Mouse (Mus musculus) limb, embryonic 14.5 days (tissue): ENCODE data around the gene Acvr1c. TPM values are rescaled to one million over a fixed set of nuclear protein-coding genes. Genes with fewer than 3 reads are reported as not detected.

ENCODE experiments used
- ATAC-seq: fragments of 200-750 bp; cut with Nextera tagmentation; 2 replicates; pipeline ENCODE4 v1.8.0; 2017; ENCODE audit warnings: low read depth, moderate number of reproducible peaks, moderate TSS enrichment; ENCODE audit not compliant: low FRiP score
- DNase-seq: peaks from one replicate; pipeline ENCODE4 v3.0.0-alpha.2; 2015; ENCODE audit warnings: low spot score
- H3K27ac ChIP-seq: fragments of 300-500 bp; sonication (generic); replicated peaks from 2 replicates; pipeline ENCODE4 v1.5.1; 2014; ENCODE audit warnings: low read depth, mild to moderate bottlenecking, low read length, moderate library complexity, mixed read lengths
- H3K27me3 ChIP-seq: fragments of 300-500 bp; sonication (generic); 2 replicates; pipeline ENCODE4 v1.6.1; 2014; ENCODE audit warnings: low read length, mixed read lengths; ENCODE audit not compliant: control insufficient read depth, insufficient read depth
- H3K36me3 ChIP-seq: fragments of 300-500 bp; sonication (generic); 2 replicates; pipeline ENCODE4 v1.6.1; 2014; ENCODE audit warnings: mild to moderate bottlenecking, low read length, moderate library complexity, mixed read lengths; ENCODE audit not compliant: control insufficient read depth, insufficient read depth
- H3K4me1 ChIP-seq: fragments of 300-500 bp; sonication (generic); 2 replicates; pipeline ENCODE4 v1.6.1; 2014; ENCODE audit warnings: antibody characterized with exemption, low read length, mixed read lengths; ENCODE audit not compliant: control insufficient read depth, insufficient read depth
- H3K4me2 ChIP-seq: fragments of 300-500 bp; sonication (generic); replicated peaks from 2 replicates; pipeline ENCODE4 v1.6.1; 2014; ENCODE audit warnings: low read depth, mild to moderate bottlenecking, low read length, moderate library complexity; ENCODE audit not compliant: severe bottlenecking
- H3K4me3 ChIP-seq: fragments of 300-500 bp; sonication (generic); replicated peaks from 2 replicates; pipeline ENCODE4 v1.5.1; 2014; ENCODE audit warnings: low read length
- H3K9ac ChIP-seq: fragments of 300-500 bp; sonication (generic); 2 replicates; pipeline ENCODE4 v1.6.1; 2014; ENCODE audit warnings: mild to moderate bottlenecking, low read depth, low read length, moderate library complexity; ENCODE audit not compliant: severe bottlenecking
- H3K9me3 ChIP-seq: fragments of 300-500 bp; sonication (generic); 2 replicates; pipeline ENCODE4 v1.6.1; 2016; ENCODE audit warnings: low read length; ENCODE audit not compliant: control insufficient read depth
- POLR2A ChIP-seq: fragments of 200-500 bp; IDR thresholded peaks from 2 replicates; pipeline ENCODE4 v1.8.0; 2012; ENCODE audit warnings: inconsistent platforms, mild to moderate bottlenecking, moderate library complexity, borderline replicate concordance; ENCODE audit not compliant: insufficient read depth, insufficient read length; ENCODE audit errors: extremely low read depth
- WGBS: fragments of 180-500 bp; shearing (Covaris S2); extraction: QIAGEN DNeasy Blood & Tissue Kit; methylation state at CpG from one replicate; pipeline ENCODE4 v1.1.7; 2014; 5-methylcytosine and 5-hydroxymethylcytosine counted together
- polyA plus RNA-seq, 2 experiments: library from polyadenylated mRNA; depleted of rRNA in 1 of 2; stranded (reverse) in 1 of 2; unstranded in 1 of 2; fragments of >200 nt; fragmentation: Nextera tagmentation in 1 of 2; extraction: Ambion mirVana in 1 of 2; gene quantifications; 2 replicates each; pipeline versions ENCODE4 v1.2.1 to v1.2.3; 2012 to 2014

Gene Acvr1c
- polyA plus RNA-seq, 2 experiments: 0.04 to 0.21 TPM

- Histone ChIP-seq H3K4me2 (no peak overlapping the region), H3K4me3 (no peak overlapping the region), H3K27me3 (no peaks in the 10 kb centered on the region), H3K9me3 (no peaks in the 10 kb centered on the region), H3K36me3 (no peaks in the 10 kb centered on the region), H3K4me1 (no peaks in the 10 kb centered on the region), H3K27ac (no peak overlapping the region), H3K9ac (no peak overlapping the region)
- 89% methylated on average over 7 of the region's 7 CpGs for WGBS
- no peak for ATAC-seq
- no peak for TF ChIP-seq POLR2A
- DNase-seq: no peak
Observed at GRCm38 (mm10) chr2:58276454-58276853, 81.2 kb downstream of the Acvr1c start.

- 90% methylated on average over 4 of the region's 4 CpGs for WGBS
- TF ChIP-seq POLR2A: no peak
- Histone ChIP-seq H3K9ac (no peak overlapping the region), H3K36me3 (no peaks in the 10 kb centered on the region), H3K27ac (no peak overlapping the region), H3K4me3 (no peak overlapping the region), H3K4me1 (no peaks in the 10 kb centered on the region), H3K27me3 (no peaks in the 10 kb centered on the region), H3K4me2 (no peak overlapping the region), H3K9me3 (no peaks in the 10 kb centered on the region)
- no peak for DNase-seq
- no peak for ATAC-seq
Observed at GRCm38 (mm10) chr2:58240639-58241038, 117.1 kb downstream of the Acvr1c start.

GRCm38 (mm10) chr2:58237487-58237886, 120.2 kb downstream of the Acvr1c start:
- H3K4me2 ChIP-seq: no peak overlapping the region
- H3K4me1 ChIP-seq: no peaks in the 10 kb centered on the region
- no peak overlapping the region for H3K4me3 ChIP-seq
- no peak for DNase-seq
- H3K9ac ChIP-seq: no peak overlapping the region
- ATAC-seq: no peak
- no peaks in the 10 kb centered on the region for H3K9me3 ChIP-seq
- no peaks in the 10 kb centered on the region for H3K36me3 ChIP-seq
- no peak overlapping the region for H3K27ac ChIP-seq
- no peak for TF ChIP-seq POLR2A
- H3K27me3 ChIP-seq: no peaks in the 10 kb centered on the region
- WGBS: 60% methylated on average over 2 of the region's 2 CpGs

Other genes starting within 250 kb of the Acvr1c start
- 1.5 and 1.6 TPM in 2 replicates for gene Cytip, start 162.4 kb downstream of the Acvr1c start, polyA plus RNA-seq (2012; rRNA removed)
- 2.2 and 3.2 TPM in 2 replicates for gene Cytip, start 162.4 kb downstream of the Acvr1c start, polyA plus RNA-seq (2014; fragmentation: Nextera tagmentation; extraction: Ambion mirVana)
- not detected in 2 replicates for gene Gm17409, start 112.2 kb upstream of the Acvr1c start, polyA plus RNA-seq (2012; rRNA removed)
- not detected in 2 replicates for gene Gm17409, start 112.2 kb upstream of the Acvr1c start, polyA plus RNA-seq (2014; fragmentation: Nextera tagmentation; extraction: Ambion mirVana)
- gene Acvr1, start 209.3 kb upstream of the Acvr1c start, polyA plus RNA-seq (2012; rRNA removed): 30.0 and 30.3 TPM in 2 replicates
- gene Acvr1, start 209.3 kb upstream of the Acvr1c start, polyA plus RNA-seq (2014; fragmentation: Nextera tagmentation; extraction: Ambion mirVana): 13.2 and 13.7 TPM in 2 replicates
- gene Upp2, start 209.4 kb upstream of the Acvr1c start, polyA plus RNA-seq (2012; rRNA removed): 9.6 and 12.3 TPM in 2 replicates
- gene Upp2, start 209.4 kb upstream of the Acvr1c start, polyA plus RNA-seq (2014; fragmentation: Nextera tagmentation; extraction: Ambion mirVana): 9.3 and 12.0 TPM in 2 replicates